Mouse (Mus musculus): ENCODE data around the gene Cep41.

Gene Cep41

GRCm38 (mm10) chr6:30624763-30625162 lies 68.8 kb downstream of the Cep41 start:
- DNase-seq (ENCODE audit: low spot score) = no peak

- DNase-seq (ENCODE audit: low spot score) = no peak
These were observed 71.6 kb downstream of the Cep41 start for GRCm38 (mm10) chr6:30621986-30622389.

- DNase-seq (ENCODE audit: low spot score) = no peak
These were observed 72.6 kb downstream of the Cep41 start for GRCm38 (mm10) chr6:30620994-30621393.

GRCm38 (mm10) chr6:30620591-30620990 lies 73.0 kb downstream of the Cep41 start:
- no peak for DNase-seq (ENCODE audit: low spot score)

GRCm38 (mm10) chr6:30619606-30620005 lies 73.9 kb downstream of the Cep41 start:
- no peak for DNase-seq (ENCODE audit: low spot score)

GRCm38 (mm10) chr6:30618735-30619134 lies 74.8 kb downstream of the Cep41 start:
- no peak for DNase-seq (ENCODE audit: low spot score)

- DNase-seq (ENCODE audit: low spot score) = no peak
These were observed 75.5 kb downstream of the Cep41 start for GRCm38 (mm10) chr6:30617959-30618590.

- no peak for DNase-seq (ENCODE audit: low spot score)
These were observed 76.3 kb downstream of the Cep41 start for GRCm38 (mm10) chr6:30617020-30617958.

GRCm38 (mm10) chr6:30616491-30616941 lies 77.0 kb downstream of the Cep41 start:
- DNase-seq (ENCODE audit: low spot score) = no peak

GRCm38 (mm10) chr6:30615741-30616140 lies 77.8 kb downstream of the Cep41 start:
- DNase-seq (ENCODE audit: low spot score) = no peak

- no peak for DNase-seq (ENCODE audit: low spot score)
These were observed 79.3 kb downstream of the Cep41 start for GRCm38 (mm10) chr6:30614251-30614650.

GRCm38 (mm10) chr6:30611212-30611611 lies 82.3 kb downstream of the Cep41 start:
- DNase-seq (ENCODE audit: low spot score) = no peak

GRCm38 (mm10) chr6:30610710-30611109 lies 82.8 kb downstream of the Cep41 start, which contains the start of gene Cpa5:
Cpa5 (plus strand) TSS chr6:30611010.
- DNase-seq (ENCODE audit: low spot score) = no peak

- no peak for DNase-seq (ENCODE audit: low spot score)
These were observed 87.9 kb downstream of the Cep41 start for GRCm38 (mm10) chr6:30605672-30606071.

GRCm38 (mm10) chr6:30605111-30605510 lies 88.4 kb downstream of the Cep41 start:
- no peak for DNase-seq (ENCODE audit: low spot score)

- no peak for DNase-seq (ENCODE audit: low spot score)
These were observed 89.1 kb downstream of the Cep41 start for GRCm38 (mm10) chr6:30604342-30604867.
